Mouse (Mus musculus) thymus, adult 2 months (tissue): Measurements from ENCODE around the gene Mdc1. TPM values are rescaled to one million over a fixed set of nuclear protein-coding genes. Genes with fewer than 3 reads are reported as not detected.

Experiments used
- DNase-seq: peaks from one replicate; pipeline ENCODE4 v3.0.0; 2021
- H3K27ac ChIP-seq: fragments of 200-500 bp; 2 replicates; pipeline ENCODE4 v1.5.1; 2012; ENCODE audit warnings: low read length, control low read depth; ENCODE audit not compliant: control insufficient read depth, insufficient read depth
- H3K27me3 ChIP-seq: fragments of 200-500 bp; 2 replicates; pipeline ENCODE4 v1.6.1; 2012; ENCODE audit warnings: mild to moderate bottlenecking, low read length, moderate library complexity, mixed read lengths; ENCODE audit not compliant: control insufficient read depth, insufficient read depth
- H3K36me3 ChIP-seq: fragments of 200-500 bp; 2 replicates; pipeline ENCODE4 v1.6.1; 2012; ENCODE audit warnings: mild to moderate bottlenecking, low read length, moderate library complexity; ENCODE audit not compliant: control insufficient read depth, insufficient read depth
- H3K4me1 ChIP-seq: fragments of 200-500 bp; replicated peaks from 2 replicates; pipeline ENCODE4 v1.6.1; 2012; ENCODE audit warnings: low read length; ENCODE audit not compliant: control insufficient read depth, insufficient read depth
- H3K4me3 ChIP-seq: fragments of 200-500 bp; 2 replicates; pipeline ENCODE4 v1.5.1; 2012; ENCODE audit warnings: mild to moderate bottlenecking, low read length, control low read depth, moderate library complexity; ENCODE audit not compliant: control insufficient read depth, insufficient read depth
- CTCF ChIP-seq: fragments of 200-500 bp; IDR thresholded peaks from 2 replicates; pipeline ENCODE4 v1.5.1; 2012; ENCODE audit warnings: mild to moderate bottlenecking, control low read depth, low read length, moderate library complexity, borderline replicate concordance; ENCODE audit not compliant: control insufficient read depth, poor library complexity, insufficient read depth; ENCODE audit errors: extremely low read depth
- POLR2A ChIP-seq: fragments of 200-500 bp; IDR thresholded peaks from 2 replicates; pipeline ENCODE4 v1.6.1; 2012; ENCODE audit warnings: mild to moderate bottlenecking, low read length, control low read depth, moderate library complexity; ENCODE audit not compliant: control insufficient read depth, poor library complexity, insufficient read depth; ENCODE audit errors: extremely low read depth
- WGBS: fragments of 180-500 bp; shearing (Covaris S2); methylation state at CpG from one replicate; pipeline ENCODE4 v1.1.7; 2018; 5-methylcytosine and 5-hydroxymethylcytosine counted together
- polyA plus RNA-seq: library from polyadenylated mRNA; depleted of rRNA; stranded (reverse); fragments of >200 nt; gene quantifications from 2 replicates; pipeline ENCODE4 v1.2.3, GENCODE M21; 2012

Gene Mdc1
- polyA plus RNA-seq, 1 experiment: 17.4 TPM

- peaks cover 7% of the 10 kb centered on the region; the same call in 1 of the 2 replicates for H3K36me3 ChIP-seq
- 17% methylated on average over 12 of the region's 12 CpGs for WGBS
- no peaks in the 10 kb centered on the region for H3K27me3 ChIP-seq
- H3K4me1 ChIP-seq: peaks cover 15% of the 10 kb centered on the region
- TF ChIP-seq CTCF (no peak), POLR2A (no peak)
- no peak for DNase-seq
- peak overlapping the region; percentile 82 for H3K4me3 ChIP-seq
- H3K27ac ChIP-seq: no peak overlapping the region
These were observed 19.5 kb downstream of the Mdc1 start for GRCm38 (mm10) chr17:35860831-35861197.

GRCm38 (mm10) chr17:35861198-35861857 is 20.0 kb downstream of the Mdc1 start, which contains the start of gene Nrm:
Gene Nrm, plus strand, starts transcription at chr17:35861318.
- Histone ChIP-seq H3K36me3 (peaks cover 7% of the 10 kb centered on the region; the same call in 1 of the 2 replicates), H3K27me3 (no peaks in the 10 kb centered on the region), H3K27ac (no peak within 1 kb of the TSS), H3K4me3 (peak within 1 kb of the TSS; percentile 82), H3K4me1 (peaks cover 15% of the 10 kb centered on the region)
- DNase-seq: peak; percentile 87
- TF ChIP-seq CTCF (no peak), POLR2A (no peak; the same call in 1 of the 2 replicates)
- under 1% methylated on average over 47 of the region's 47 CpGs for WGBS

GRCm38 (mm10) chr17:35864832-35865353 is 23.6 kb downstream of the Mdc1 start:
- TF ChIP-seq CTCF (no peak), POLR2A (no peak)
- 59% methylated on average over 10 of the region's 10 CpGs for WGBS
- H3K4me3 ChIP-seq: no peak overlapping the region

GRCm38 (mm10) chr17:35865481-35866280 is 24.4 kb downstream of the Mdc1 start, which contains the start of gene Ppp1r18:
Gene Ppp1r18, plus strand, starts transcription at chr17:35865593.
- 2% methylated on average over 48 of the region's 48 CpGs for WGBS
- no peak; the same call in 1 of the 2 replicates for TF ChIP-seq POLR2A
- TF ChIP-seq CTCF: peak; percentile 17; the same call in 1 of the 2 replicates
- Histone ChIP-seq H3K27ac (peak within 1 kb of the TSS; percentile 36; the same call in 1 of the 2 replicates), H3K36me3 (no peaks in the 10 kb centered on the region), H3K27me3 (no peaks in the 10 kb centered on the region), H3K4me1 (peaks cover 35% of the 10 kb centered on the region), H3K4me3 (peak within 1 kb of the TSS; percentile 96)
- DNase-seq: peak; percentile 43

More at GRCm38 (mm10) chr17:35864832-35865353, 23.6 kb downstream of the Mdc1 start:
- Histone ChIP-seq H3K27me3 (no peaks in the 10 kb centered on the region), H3K4me1 (peaks cover 32% of the 10 kb centered on the region), H3K36me3 (no peaks in the 10 kb centered on the region), H3K27ac (no peak overlapping the region)
- DNase-seq: no peak

GRCm38 (mm10) chr17:35866281-35866831 is 25.0 kb downstream of the Mdc1 start:
- Histone ChIP-seq H3K27ac (peak overlapping the region; percentile 55; the same call in 1 of the 2 replicates), H3K36me3 (no peaks in the 10 kb centered on the region), H3K4me3 (peak overlapping the region; percentile 96), H3K4me1 (peaks cover 36% of the 10 kb centered on the region), H3K27me3 (no peaks in the 10 kb centered on the region)
- under 1% methylated on average over 38 of the region's 38 CpGs for WGBS
- peak; percentile 59 for DNase-seq
- no peak for TF ChIP-seq POLR2A
- no peak for TF ChIP-seq CTCF
